ENCODE assay signal across 9 mouse cellular contexts in the genomic region with DNA sequence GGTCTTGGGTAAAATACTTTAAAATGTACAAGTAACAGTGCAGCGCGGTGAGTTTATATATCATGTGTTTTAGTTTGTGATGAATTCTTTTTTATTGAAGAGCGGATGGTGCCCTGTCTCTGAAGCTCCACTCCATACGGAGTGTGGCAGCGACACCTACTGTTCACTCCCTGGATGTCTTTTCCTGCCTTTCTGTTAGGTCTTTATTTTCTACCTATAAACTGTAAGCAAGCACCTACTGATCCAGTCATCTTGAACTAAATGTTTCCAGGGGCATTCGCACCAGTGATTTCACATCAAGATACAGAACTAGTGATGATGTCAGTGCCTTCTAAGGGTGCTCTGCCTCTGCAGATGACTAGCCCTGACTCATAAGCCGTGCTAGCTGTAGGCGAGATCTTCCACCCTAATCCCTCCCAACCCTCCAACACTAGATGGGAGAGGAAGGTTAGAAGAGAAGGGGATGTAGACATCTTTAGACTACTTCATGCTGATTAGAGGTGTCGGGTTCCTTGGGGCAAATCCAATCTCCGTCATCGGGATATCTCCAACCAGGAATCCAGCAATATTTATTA. TPM values are rescaled to one million over a fixed set of nuclear protein-coding genes. Genes with fewer than 3 reads are reported as not detected.
A peak's percentile ranks its signal among the peaks of the same experiment; 100 is the strongest.
DNase-seq lines count a peak whose midpoint lies in the region; ATAC-seq and TF ChIP-seq lines count a peak whose summit lies in the region.
"Had no signal": no experiment of that assay in that cellular context is flagged by ENCODE, and none has a peak within 500 bp of the region (broad histone marks: within the 10 kb centered on the region; RNA-seq: fewer than 3 reads in every experiment).

No protein-coding gene starts in this region.

- H3K36me3 ChIP-seq in hindbrain, embryonic 15.5 days: no peaks in the 10 kb centered on the region
- peaks cover 77% of the 10 kb centered on the region for H3K36me3 ChIP-seq in hindbrain, embryonic 10.5 days
- peaks cover 3% of the 10 kb centered on the region for H3K36me3 ChIP-seq in ES-Bruce4 (ENCODE audit: control insufficient read depth, insufficient read depth, low read length, poor library complexity, severe bottlenecking)
- peaks cover 55% of the 10 kb centered on the region for H3K36me3 ChIP-seq in liver, embryonic 14.5 days (replicated peaks; ENCODE audit: control insufficient read depth, insufficient read depth, low read depth)
- H3K36me3 ChIP-seq in small intestine, adult 2 months (ENCODE audit: control insufficient read depth, insufficient read depth, low read length): no peaks in the 10 kb centered on the region; the same call in 1 of the 2 replicates

- TF ChIP-seq CTCF in ES-Bruce4 (IDR thresholded peaks at IDR 0.05; ENCODE audit: low read depth, low read length): peak; percentile 64
- TF ChIP-seq CTCF in liver, embryonic 14.5 days (IDR thresholded peaks at IDR 0.05; ENCODE audit: low read depth): peak; percentile 55
- TF ChIP-seq CTCF in small intestine, adult 2 months (IDR thresholded peaks at IDR 0.05; ENCODE audit: extremely low read depth, insufficient read length, insufficient replicate concordance, low read depth, low read length): peak; percentile 32; the same call in 1 of the 2 replicates

- WGBS in hindbrain, embryonic 15.5 days: 76% methylated on average over 11 of the region's 11 CpGs
- WGBS in hindbrain, embryonic 10.5 days: 82% methylated on average over 11 of the region's 11 CpGs
- WGBS in liver, embryonic 14.5 days (ENCODE audit: insufficient replicate concordance): 83% methylated on average over 11 of the region's 11 CpGs
- WGBS in small intestine, adult 2 months: 83% methylated on average over 11 of the region's 11 CpGs

- no peak overlapping the region for H3K4me3 ChIP-seq in hindbrain, embryonic 15.5 days
- H3K4me3 ChIP-seq in hindbrain, embryonic 10.5 days: no peak overlapping the region
- H3K4me3 ChIP-seq in ES-Bruce4 (ENCODE audit: low read depth, low read length): no peak overlapping the region
- H3K4me3 ChIP-seq in liver, embryonic 14.5 days (ENCODE audit: insufficient read depth in 1 of 2, low read depth in 2 of 2, low read length in 2 of 2): no peak overlapping the region
- no peak overlapping the region for H3K4me3 ChIP-seq in small intestine, adult 2 months (ENCODE audit: low read depth, low read length)
- H3K4me3 ChIP-seq: embryonic facial prominence, embryonic 15.5 days had no signal

- no peaks in the 10 kb centered on the region for H3K9me3 ChIP-seq in hindbrain, embryonic 15.5 days
- no peaks in the 10 kb centered on the region for H3K9me3 ChIP-seq in hindbrain, embryonic 10.5 days
- no peaks in the 10 kb centered on the region for H3K9me3 ChIP-seq in ES-Bruce4 (replicated peaks; ENCODE audit: control insufficient read depth, insufficient read depth, low read length, poor library complexity, severe bottlenecking)
- H3K9me3 ChIP-seq in liver, embryonic 14.5 days (ENCODE audit: control insufficient read depth, low read length): no peaks in the 10 kb centered on the region
- H3K9me3 ChIP-seq: embryonic facial prominence, embryonic 15.5 days had no signal

- no peaks in the 10 kb centered on the region for H3K27me3 ChIP-seq in hindbrain, embryonic 15.5 days
- H3K27me3 ChIP-seq in hindbrain, embryonic 10.5 days (ENCODE audit: insufficient read depth, poor library complexity, severe bottlenecking): no peaks in the 10 kb centered on the region
- no peaks in the 10 kb centered on the region for H3K27me3 ChIP-seq in ES-Bruce4 (ENCODE audit: control insufficient read depth, insufficient read depth, low read length, poor library complexity, severe bottlenecking)
- no peaks in the 10 kb centered on the region for H3K27me3 ChIP-seq in liver, embryonic 14.5 days (ENCODE audit: control insufficient read depth, insufficient read depth, low read length)
- H3K27me3 ChIP-seq in small intestine, adult 2 months (ENCODE audit: control insufficient read depth, insufficient read depth, low read length): no peaks in the 10 kb centered on the region
- H3K27me3 ChIP-seq: embryonic facial prominence, embryonic 15.5 days had no signal

- no peak for DNase-seq in hindbrain, embryonic 10.5 days (ENCODE audit: low spot score)
- DNase-seq in adipocyte (ENCODE audit: low spot score): peak; percentile 43
- DNase-seq in frontal cortex, postnatal 36 days (ENCODE audit: low spot score in 2 of 2): peak; percentile 75 to 85
- no peak for DNase-seq in liver, embryonic 14.5 days (ENCODE audit: low read depth in 3 of 3, low spot score in 3 of 3)
- DNase-seq in thymus, postnatal 10 days (ENCODE audit: low spot score in 2 of 2): no peak

- no peak overlapping the region for H3K9ac ChIP-seq in hindbrain, embryonic 15.5 days
- H3K9ac ChIP-seq in ES-Bruce4 (ENCODE audit: low read depth, poor library complexity, severe bottlenecking): no peak overlapping the region
- H3K9ac ChIP-seq in liver, embryonic 14.5 days (replicated peaks): no peak overlapping the region
- H3K9ac ChIP-seq: embryonic facial prominence, embryonic 15.5 days had no signal

- H3K4me2 ChIP-seq in hindbrain, embryonic 15.5 days: no peak overlapping the region
- no peak overlapping the region for H3K4me2 ChIP-seq in liver, embryonic 14.5 days (ENCODE audit: low read depth)
- H3K4me2 ChIP-seq: embryonic facial prominence, embryonic 15.5 days had no signal

- H3K27ac ChIP-seq in hindbrain, embryonic 15.5 days (replicated peaks): no peak overlapping the region
- H3K27ac ChIP-seq in hindbrain, embryonic 10.5 days: no peak overlapping the region
- H3K27ac ChIP-seq in ES-Bruce4 (ENCODE audit: insufficient read depth, low read length): no peak overlapping the region
- no peak overlapping the region for H3K27ac ChIP-seq in liver, embryonic 14.5 days
- H3K27ac ChIP-seq in small intestine, adult 2 months (ENCODE audit: insufficient read depth, low read depth, low read length): no peak overlapping the region
- H3K27ac ChIP-seq: embryonic facial prominence, embryonic 15.5 days had no signal

- ATAC-seq in hindbrain, embryonic 15.5 days (ENCODE audit: low FRiP score, low read depth): peak; percentile 39; the same call in 1 of the 2 replicates
- no peak for ATAC-seq in liver, embryonic 14.5 days (ENCODE audit: insufficient read depth)

- no peak for TF ChIP-seq POLR2A in ES-Bruce4 (IDR thresholded peaks at IDR 0.05; ENCODE audit: insufficient read depth, low read length)
- no peak for TF ChIP-seq POLR2A in small intestine, adult 2 months (IDR thresholded peaks at IDR 0.05; ENCODE audit: low read depth, low read length)

- no peak for TF ChIP-seq EP300 in ES-Bruce4 (IDR thresholded peaks at IDR 0.05; ENCODE audit: insufficient read depth, low read depth, low read length)
- TF ChIP-seq EP300 in liver, embryonic 14.5 days (IDR thresholded peaks at IDR 0.05; ENCODE audit: low read depth): no peak

- 0 out of 2 replicates have a peak, but pooled peaks cover 5% of the 10 kb centered on the region for H3K4me1 ChIP-seq in hindbrain, embryonic 15.5 days (replicated peaks)
- H3K4me1 ChIP-seq in hindbrain, embryonic 10.5 days (replicated peaks): no peaks in the 10 kb centered on the region
- no peaks in the 10 kb centered on the region for H3K4me1 ChIP-seq in ES-Bruce4 (ENCODE audit: control insufficient read depth, insufficient read depth, low read length)
- H3K4me1 ChIP-seq in liver, embryonic 14.5 days (replicated peaks; ENCODE audit: control insufficient read depth in 2 of 2, insufficient read depth in 2 of 2, low read length in 1 of 2): no peaks in the 10 kb centered on the region
- no peaks in the 10 kb centered on the region for H3K4me1 ChIP-seq in small intestine, adult 2 months (ENCODE audit: control insufficient read depth, insufficient read depth, insufficient read length, low read length)
- H3K4me1 ChIP-seq: embryonic facial prominence, embryonic 15.5 days had no signal

RNA-seq across cellular contexts. Expression of a gene that starts 55.3 kb away (rescaled TPM):
- polyA plus RNA-seq in hindbrain, embryonic 15.5 days (2015; fragmentation: Nextera tagmentation; extraction: Ambion mirVana): 1.4 TPM in 2 replicates
- 6.1 and 7.3 TPM in 2 replicates for polyA plus RNA-seq in hindbrain, embryonic 10.5 days (2016; fragmentation: Nextera tagmentation; extraction: Ambion mirVana)
- polyA plus RNA-seq in ES-Bruce4 (2011; ENCODE audit: insufficient read depth, insufficient read length, low read depth, missing spikeins): 32.0 and 37.1 TPM in 2 replicates
- 3.3 and 4.9 TPM in 2 replicates for polyA plus RNA-seq in liver, embryonic 14.5 days (2012; rRNA removed)
- polyA plus RNA-seq in liver, embryonic 14.5 days (2014; fragmentation: Nextera tagmentation; extraction: Ambion mirVana): 8.3 and 9.9 TPM in 2 replicates
- 0.11 and 0.34 TPM in 2 replicates for polyA plus RNA-seq in small intestine, adult 2 months (2012; rRNA removed)

Comparison
In these comparisons a context has a peak if more than half of its experiments do, and no peak if none do; other contexts are left out.
1. DNase-seq: peak in adipocyte (single experiment) and frontal cortex, postnatal 36 days (2 of 2); none in hindbrain, embryonic 10.5 days (single experiment), liver, embryonic 14.5 days (0 of 3) and thymus, postnatal 10 days (0 of 2).
2. Peak in every context shown above with its lines, with median percentiles within 50 percentile points of each other: CTCF ChIP-seq.